Mouse (Mus musculus): ENCODE measurements around the gene Gjc1. TPM values are rescaled to one million over a fixed set of nuclear protein-coding genes. Genes with fewer than 3 reads are reported as not detected.

Gene Gjc1
- total RNA-seq, 2 experiments from 2014 or later = 78.3 to 83.0 TPM

DNA sequence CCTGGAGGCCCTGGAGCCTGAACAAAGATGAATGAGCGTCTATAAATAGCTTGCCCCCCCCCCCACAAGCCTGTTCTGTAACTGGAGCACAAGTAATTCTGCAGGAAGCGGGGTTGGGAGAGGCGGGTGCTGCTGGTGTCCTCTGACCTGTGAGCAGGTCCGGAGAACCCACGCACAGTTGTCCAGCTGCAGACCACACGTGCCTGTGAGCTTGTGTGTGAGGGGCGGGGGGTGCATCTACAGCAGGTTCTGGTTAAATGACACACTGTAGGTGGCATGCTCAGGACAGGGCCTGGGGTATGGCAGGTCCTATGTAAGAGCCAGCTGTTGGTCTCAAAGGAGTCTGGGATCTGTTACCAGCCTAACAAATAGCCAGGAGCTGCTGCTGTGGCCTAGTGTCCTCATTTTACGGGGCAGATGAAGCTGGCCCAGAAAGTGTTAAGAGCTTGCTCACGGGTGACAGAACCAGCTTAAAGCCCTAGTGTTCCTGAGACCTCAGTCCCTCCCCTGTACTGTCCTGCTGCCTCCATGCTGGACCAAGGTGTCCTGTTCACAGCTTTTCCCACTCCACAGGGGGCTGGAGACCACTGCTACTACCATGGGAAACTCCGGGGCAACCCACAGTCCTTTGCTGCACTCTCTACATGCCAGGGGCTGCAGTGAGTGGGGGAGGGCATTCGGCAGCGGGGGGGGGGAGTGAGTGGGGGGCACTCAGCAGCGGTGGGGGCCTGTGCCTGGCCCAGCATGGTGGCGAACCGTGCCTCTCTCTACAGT, 48.7 kb downstream of the Gjc1 start:
- no peak for DNase-seq

DNA sequence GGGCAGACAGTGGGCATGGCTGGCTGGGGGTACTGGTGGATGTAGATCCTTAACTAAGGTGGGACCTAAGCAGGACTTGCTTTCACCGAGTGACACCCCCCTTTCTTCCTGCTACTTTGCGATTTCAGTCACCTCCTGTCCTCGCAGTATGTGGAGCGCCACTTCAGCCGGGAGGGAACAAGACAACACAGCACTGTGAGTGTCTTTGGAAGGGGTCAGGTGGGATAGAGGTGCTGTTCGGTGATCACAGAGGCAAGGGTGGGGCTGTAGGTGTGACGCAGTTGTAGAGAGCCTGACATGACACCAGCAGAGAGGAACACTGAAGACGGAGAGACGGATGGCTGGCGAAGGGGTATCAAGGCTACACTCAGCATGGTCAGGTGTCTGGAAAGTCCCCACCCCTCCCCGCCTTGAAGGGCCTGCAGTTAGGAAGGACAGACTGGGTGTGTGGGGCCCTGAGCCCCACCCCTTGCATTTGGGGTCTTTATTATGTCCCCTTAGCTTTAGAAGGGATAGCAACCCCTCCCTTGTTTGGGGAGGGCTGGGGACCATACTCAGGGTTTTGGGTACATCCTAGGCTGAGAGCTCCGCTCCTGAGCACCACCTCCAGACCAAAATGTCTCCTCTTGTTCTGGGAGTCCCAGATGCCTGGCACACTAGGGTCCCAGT, 49.4 kb downstream of the Gjc1 start:
- no peak for DNase-seq

DNA sequence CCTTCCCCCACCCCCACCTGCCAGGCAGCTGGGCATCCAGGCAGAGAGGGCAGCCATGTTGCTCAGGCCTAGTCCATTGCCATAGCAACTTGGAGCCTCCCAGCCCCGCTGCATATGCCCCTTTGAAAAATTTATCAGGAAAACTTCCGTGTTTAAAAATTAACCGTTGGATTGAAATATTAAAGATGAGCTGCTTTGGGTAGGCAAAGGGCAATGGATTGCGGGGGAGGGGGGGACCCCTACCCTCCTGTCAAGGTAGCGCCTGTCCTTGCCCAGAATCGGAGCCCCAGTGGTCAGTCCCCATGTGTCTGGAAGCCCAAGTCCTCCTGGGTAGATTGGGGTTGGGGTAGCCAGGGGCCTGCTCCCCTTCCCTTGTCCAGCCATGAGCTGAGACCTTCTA, 50.4 kb downstream of the Gjc1 start:
- no peak for DNase-seq

DNA sequence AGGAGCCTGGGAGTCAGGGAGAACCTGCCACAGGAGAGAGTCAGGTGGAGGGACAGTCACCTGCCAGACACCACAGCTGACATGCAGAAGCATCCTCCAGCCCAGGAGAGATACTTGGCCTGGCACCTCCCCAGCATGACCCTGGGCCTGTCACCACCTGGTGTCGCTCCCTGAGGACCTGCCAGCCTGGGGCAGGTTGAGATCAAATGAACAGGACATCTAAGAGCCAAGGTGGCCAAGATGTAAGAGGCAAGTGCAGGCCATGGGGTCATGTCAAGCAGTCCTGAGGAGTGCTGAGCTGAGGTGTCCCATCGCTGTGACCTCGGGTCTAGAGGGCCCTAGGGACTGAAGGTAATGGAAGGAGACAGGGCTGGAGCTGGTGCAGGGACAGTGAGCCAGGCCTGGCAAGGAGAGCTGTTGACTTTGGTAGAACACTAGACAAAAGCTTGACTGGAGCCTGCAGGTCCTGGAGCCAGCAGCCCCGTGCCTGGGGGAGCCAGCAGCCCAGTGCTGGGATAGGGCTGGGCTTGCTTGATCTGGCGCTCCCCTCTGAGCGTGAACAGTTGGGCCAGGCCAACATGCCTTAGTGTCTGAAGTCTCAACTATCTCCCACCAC, 52.3 kb downstream of the Gjc1 start:
- no peak for DNase-seq

DNA sequence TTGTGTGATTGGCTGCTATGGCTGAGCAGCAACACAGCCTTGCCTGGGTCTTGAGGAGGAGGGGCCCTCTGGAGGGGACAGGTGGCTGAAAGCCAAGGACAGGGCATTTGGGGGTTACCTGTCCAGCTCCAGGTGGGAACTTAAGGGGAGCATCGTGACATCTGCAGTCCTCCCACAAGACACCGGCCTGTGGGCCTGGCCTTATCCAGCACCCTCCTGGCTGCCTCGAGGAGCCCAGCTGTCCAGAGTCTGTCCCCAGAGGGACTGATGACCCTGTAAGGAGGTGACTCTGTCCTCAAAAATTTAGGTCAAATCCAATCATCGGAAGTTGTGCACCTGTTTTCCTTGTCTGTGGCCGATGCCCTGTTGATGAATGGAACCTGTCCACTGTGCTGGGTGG, 54.1 kb downstream of the Gjc1 start:
- DNase-seq = no peak

DNA sequence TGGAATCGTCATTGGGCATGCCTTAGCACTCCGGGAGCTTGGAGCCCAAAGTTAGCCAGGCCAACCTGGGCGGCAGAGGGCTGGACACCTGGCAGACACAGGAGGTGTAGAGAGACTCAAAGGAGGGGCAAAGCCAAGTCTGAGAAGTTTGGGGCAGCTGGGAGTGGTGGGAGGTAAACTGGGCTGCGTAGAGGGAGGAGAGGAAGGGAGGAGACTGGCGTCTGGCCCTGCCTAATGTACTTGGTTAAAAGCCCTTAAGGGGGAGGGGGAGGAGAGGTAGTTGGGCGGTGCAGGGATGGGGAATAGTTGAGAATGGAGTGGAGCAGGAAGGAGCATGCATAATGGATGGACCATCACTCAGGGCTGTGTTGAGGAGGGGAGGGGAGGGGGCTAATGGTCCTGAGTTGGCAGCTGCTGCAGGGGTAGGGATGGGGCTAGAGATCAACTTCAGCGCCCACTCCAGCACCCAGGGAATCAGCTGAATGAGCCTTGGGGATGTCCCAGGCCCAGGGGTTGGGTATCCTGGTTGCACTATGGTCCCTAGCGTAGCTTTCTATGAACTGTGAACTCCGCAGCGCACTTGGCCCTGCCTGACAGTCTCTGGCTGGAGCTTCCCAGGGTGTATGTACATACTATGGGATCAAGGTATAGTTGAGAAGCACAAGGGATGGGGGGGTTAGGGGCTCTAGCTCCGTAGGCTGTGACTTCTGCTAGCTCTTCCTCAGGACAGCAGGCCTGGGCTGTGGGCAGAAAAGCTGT, 56.3 kb downstream of the Gjc1 start:
- DNase-seq = no peak

DNA sequence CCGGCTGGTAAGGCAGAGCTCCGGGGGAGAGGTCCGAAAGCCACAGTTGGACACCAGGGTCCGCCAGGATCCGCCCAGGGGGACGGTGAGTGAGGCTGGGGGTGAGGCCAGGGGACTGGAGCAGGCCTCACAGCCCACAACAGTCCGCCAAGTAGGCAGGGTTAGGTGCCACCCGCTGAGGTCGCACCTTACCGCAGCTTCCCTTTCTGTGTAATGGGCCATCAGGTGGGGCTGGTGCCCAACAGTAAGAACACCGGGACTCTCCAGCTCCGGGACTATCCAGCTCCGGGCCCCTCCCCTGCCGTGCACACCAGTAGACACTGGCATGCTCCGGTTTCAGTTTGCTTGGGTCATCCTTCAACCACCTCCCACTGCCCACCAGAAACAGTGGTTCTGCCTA, 57.3 kb downstream of the Gjc1 start:
- no peak for DNase-seq

DNA sequence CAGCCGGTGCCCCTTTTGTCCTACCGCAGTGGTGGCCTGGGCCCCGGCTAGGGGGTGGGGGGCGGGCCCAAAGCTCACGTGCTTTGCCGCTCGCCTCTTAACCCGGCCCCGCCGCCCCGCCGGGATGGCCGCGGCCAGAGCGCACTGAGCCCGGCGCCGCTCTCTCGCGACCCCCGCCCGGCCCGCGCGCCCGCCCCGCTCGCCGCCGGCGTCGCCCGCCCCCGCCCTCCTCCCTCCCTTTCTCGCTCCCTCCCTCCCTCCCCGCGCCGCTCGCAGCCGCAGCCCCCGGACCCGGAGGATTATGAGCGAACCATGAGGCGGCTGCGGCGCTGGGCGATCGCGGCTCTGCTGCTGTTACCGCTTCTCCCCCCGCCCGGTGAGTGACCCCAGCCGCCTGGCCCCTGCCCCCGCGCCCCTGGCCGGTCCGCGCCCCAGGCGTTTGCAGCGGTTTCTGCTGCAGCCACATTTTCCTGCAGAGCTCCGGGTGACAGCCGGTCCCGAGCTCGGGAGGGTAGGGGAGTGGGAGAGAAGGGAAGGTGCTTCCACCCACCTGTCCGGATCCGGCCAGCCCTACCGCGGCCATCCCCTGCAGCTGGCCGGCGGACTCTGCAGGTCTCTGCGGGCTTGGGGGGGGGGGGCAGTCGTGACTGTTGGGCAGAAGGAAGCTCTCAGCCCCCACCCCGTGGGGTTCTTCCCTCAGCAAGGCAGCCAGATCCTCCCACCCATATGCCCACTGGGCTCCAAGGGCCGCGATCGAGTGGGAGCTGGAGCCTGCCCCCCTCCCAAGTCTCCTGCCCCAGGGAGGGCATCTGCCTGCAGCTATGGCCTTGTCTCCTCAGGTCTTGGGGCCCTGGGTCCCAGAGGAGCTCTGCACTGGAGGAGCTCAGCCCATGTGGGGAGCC, 57.9 kb downstream of the Gjc1 start, which contains the start of gene Adam11:
Adam11 (plus strand) TSS at position 131 of the 902 bp plus-strand sequence.
- DNase-seq = no peak

DNA sequence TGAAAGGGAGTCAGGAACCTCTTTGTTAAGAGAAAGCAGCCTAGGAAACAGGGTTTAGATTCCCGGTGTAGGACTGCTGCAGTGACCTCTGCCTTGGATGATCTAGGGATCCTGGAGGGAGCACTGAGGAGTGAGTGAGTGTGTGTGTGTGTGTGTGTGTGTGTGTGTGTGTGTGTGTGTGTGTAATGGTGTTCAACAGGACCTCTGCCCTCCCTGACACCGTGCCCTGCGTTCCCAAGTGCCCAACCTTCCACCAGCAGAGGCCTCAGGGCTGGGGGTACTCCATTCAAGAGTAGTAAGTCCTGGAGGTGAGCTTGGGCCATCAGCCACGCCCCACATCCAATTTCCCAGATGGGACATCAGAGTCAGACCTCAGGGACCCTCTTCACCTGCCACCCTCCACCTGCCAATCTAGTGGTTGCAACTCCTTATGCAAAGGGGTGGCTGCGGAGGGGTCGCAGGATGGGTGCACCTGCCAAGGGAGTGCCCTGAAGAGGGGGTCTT, 58.6 kb downstream of the Gjc1 start:
- DNase-seq = no peak

DNA sequence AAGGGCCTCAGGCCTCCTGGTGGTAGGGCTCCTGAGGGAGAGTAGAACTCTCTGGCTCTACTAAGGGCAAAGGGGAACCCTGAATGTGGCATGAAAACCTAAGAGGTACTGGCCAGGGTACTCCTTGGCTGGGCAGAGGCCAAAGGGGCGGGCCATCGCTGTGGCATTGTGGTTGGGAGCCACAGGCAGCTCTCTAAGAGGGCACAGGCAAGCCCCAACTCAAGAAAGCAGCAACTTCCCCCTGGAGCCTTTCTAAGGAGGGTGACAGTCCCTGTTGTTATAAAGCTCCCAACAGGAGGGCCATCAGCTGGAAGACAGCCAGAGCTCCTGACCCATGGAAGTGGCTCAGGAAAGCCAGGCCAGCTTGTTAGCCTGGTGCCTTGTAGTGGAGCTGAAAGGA, 60.5 kb downstream of the Gjc1 start:
- no peak for DNase-seq

DNA sequence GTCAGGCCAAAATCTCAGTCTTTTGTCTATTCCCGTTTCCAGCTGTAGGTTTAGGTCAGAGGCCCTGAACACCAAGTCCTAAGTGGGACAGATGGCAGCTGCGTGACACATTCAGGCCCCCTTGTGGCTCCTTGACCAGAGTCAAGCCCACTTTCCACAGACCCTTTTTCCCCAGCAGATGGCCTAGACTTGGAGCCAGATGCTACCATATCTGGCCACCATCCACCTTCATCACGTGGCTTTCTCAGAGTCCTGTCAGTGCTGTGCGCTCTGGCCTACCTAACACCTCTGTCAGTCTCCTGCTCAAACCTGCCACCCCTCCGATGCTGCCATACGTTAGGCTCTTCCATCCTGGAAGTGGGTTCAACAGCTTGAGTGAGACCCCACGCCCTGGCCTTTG, 64.1 kb downstream of the Gjc1 start:
- DNase-seq = no peak

DNA sequence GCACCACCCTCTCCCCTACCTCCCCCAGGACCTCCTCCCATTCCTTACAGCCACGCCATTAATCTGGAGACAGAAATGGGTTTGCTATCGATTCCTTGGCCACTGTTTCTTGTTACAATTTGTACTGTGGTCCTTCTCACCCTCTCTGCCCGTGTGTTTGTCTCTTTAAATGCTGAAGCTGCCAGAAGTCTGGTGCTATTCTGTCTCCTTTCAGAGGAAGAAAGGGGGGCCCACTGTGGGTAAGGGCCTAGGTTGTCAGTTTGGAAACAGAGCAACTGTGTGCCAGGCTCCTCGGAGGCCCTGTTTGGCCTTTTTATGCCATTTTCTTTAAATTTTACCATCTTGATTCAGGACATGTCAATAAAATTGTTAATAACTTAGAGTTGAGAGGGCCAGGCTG, 65.1 kb downstream of the Gjc1 start:
- no peak for DNase-seq

DNA sequence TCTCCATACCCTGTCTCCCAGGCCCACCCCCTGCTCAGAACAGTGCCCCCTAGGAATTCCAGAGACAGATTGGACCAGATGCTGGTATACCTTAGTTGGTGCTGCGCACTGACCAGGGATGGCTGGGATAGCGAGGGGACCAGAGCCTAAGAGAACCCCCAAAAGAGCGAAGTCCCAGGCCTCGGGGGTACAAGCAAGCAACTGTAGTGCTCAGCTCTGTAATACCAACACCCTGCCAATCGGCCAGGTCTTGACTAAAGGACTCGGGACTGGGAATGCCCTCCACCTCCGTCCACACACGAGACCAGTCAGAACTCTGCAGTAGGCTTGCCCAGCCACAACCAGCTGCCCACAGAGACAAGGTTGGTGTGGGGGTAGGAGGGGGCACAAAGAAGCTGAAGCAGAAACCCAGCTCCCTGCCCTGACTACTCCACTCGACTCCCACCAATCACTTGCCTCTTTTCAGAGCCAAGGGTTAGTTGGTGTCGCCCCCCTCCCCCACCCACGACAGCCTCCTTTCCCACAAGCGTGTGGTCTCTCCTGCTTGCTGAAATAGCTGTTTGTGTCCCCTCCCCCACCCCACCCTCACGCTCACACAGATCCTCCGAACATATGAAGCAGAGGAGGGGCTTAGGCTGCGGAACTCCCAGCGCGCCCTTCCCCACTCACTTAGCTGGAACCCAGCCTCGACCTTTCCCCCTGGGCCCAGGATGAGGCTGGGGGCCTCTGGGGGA, 65.7 kb downstream of the Gjc1 start:
- no peak for DNase-seq

DNA sequence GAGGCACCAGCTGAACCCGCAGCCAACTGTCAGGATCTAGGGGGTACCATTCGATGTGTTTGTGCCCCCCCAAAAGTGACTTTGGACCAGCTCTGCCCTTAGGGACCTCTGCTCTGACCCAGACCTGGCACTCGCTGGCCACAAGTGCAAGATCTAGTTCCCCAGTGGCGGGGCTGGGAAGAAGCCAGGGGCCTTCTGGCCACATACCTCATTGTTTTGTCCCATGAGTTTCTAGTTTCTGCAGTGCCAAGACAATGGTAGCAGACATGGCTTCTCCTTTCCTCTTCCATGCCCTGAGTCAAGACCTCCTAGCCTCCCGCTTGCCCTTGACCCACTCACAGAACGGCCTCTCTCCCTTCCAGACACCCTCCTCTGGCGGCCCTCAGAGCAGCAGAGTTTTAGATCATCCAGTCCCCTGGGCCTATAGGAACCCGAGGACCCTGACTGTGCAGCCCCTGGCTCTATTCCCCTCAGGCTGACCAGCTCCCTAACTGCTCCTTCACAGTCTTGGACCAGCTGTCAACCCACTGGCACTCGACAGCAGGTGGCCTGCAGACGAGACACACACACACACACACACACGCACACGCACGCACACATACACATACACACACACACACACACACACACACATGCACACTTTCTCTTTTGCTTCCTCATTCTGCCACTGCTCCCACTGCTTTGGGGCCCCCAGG, 66.5 kb downstream of the Gjc1 start:
- DNase-seq = no peak

DNA sequence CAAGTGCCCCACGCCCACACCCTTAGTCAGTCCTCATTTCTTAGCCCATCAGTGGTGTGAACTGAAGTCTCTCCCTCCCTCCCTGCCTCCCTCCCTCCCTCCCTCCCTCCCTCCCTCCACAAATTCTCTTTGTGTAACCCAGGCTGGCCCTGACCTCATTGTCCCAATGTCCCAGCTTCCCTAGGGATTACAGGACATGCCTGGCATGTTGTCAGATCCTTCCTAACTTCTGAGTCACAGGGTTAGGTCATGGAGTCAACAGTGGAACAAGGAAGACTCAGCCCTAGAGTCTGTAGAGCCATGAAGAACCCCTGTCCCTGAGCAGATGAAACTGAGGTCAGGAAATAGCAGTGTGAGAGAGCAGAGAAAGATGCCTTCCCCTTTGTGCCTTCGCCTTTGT, 69.8 kb downstream of the Gjc1 start:
- DNase-seq = no peak

Other genes with a start within 250 kb of the Gjc1 start
- gene Gm11627, start 240.2 kb downstream of the Gjc1 start, total RNA-seq (2021) = 1 to 10 TPM; 4.4 to 5.3 TPM
- 10 to 100 TPM; 21.9 TPM for gene Fzd2, start 215.3 kb downstream of the Gjc1 start, total RNA-seq (2021)
- gene Meioc, start 156.0 kb downstream of the Gjc1 start, total RNA-seq (2021) = under 1 TPM; 0.09 to 0.33 TPM
- gene Ccdc43, start 121.9 kb downstream of the Gjc1 start, total RNA-seq (2021) = 10 to 100 TPM; 21.8 to 23.2 TPM
- gene Adam11, start 58.3 kb downstream of the Gjc1 start, total RNA-seq (2021) = 1 to 10 TPM; 6.9 TPM
- gene Higd1b, start 16.1 kb upstream of the Gjc1 start, total RNA-seq (2021) = 1 to 10 TPM; 9.3 to 9.8 TPM
- gene Eftud2, start 61.3 kb upstream of the Gjc1 start, total RNA-seq (2021) = 10 to 100 TPM; 71.6 to 78.1 TPM
- gene Ccdc103, start 61.5 kb upstream of the Gjc1 start, total RNA-seq (2021) = under 1 TPM in 1 of 2 experiments, not detected in 1; 0.54 TPM
- not detected for gene Fam187a, start 65.5 kb upstream of the Gjc1 start, total RNA-seq (2021)
- under 1 TPM; 0.14 to 0.26 TPM for gene Gfap, start 81.2 kb upstream of the Gjc1 start, total RNA-seq (2021)
- gene Kif18b, start 105.4 kb upstream of the Gjc1 start, total RNA-seq (2021) = 10 to 100 TPM; 16.7 to 17.8 TPM
- under 1 TPM; 0.36 to 0.55 TPM for gene C1ql1, start 127.0 kb upstream of the Gjc1 start, total RNA-seq (2021)
- 10 to 100 TPM; 57.6 to 62.7 TPM for gene Nmt1, start 208.5 kb upstream of the Gjc1 start, total RNA-seq (2021)
- gene Dcakd, start 208.6 kb upstream of the Gjc1 start, total RNA-seq (2021) = 10 to 100 TPM; 76.4 to 77.9 TPM